Mouse (Mus musculus) liver, embryonic 16.5 days (tissue): ENCODE data around the gene Timm17b. TPM values are rescaled to one million over a fixed set of nuclear protein-coding genes. Genes with fewer than 3 reads are reported as not detected.
"Not testable (repeated sequence)": the region's sequence is repeated elsewhere in the genome, so short reads cannot be mapped to it uniquely, and the experiment has no call there.

ENCODE experiments used
- ATAC-seq: fragments of 200-750 bp; cut with Nextera tagmentation; 2 replicates; pipeline ENCODE4 v1.8.0; 2017; ENCODE audit warnings: low read depth, mild to moderate bottlenecking, moderate number of reproducible peaks, moderate library complexity
- H3K27ac ChIP-seq: fragments of 300-500 bp; sonication (generic); 2 replicates; pipeline ENCODE4 v1.5.1; 2014; ENCODE audit warnings: mild to moderate bottlenecking, low read length
- H3K27me3 ChIP-seq: fragments of 300-500 bp; sonication (generic); 2 replicates; pipeline ENCODE4 v1.6.1; 2014; ENCODE audit warnings: low read depth, low read length, mixed read lengths; ENCODE audit not compliant: control insufficient read depth, insufficient read depth
- H3K36me3 ChIP-seq: fragments of 300-500 bp; sonication (generic); 2 replicates; pipeline ENCODE4 v1.6.1; 2014; ENCODE audit warnings: mild to moderate bottlenecking; ENCODE audit not compliant: control insufficient read depth, insufficient read depth
- H3K4me1 ChIP-seq: fragments of 300-500 bp; sonication (generic); 2 replicates; pipeline ENCODE4 v1.6.1; 2014; ENCODE audit warnings: low read depth, low read length, mixed read lengths; ENCODE audit not compliant: control insufficient read depth
- H3K4me2 ChIP-seq: fragments of 300-500 bp; sonication (generic); 2 replicates; pipeline ENCODE4 v1.6.1; 2014; ENCODE audit warnings: low read depth, low read length, mixed read lengths
- H3K4me3 ChIP-seq: fragments of 300-500 bp; sonication (generic); 2 replicates; pipeline ENCODE4 v1.5.1; 2014; ENCODE audit warnings: low read depth, mild to moderate bottlenecking, low read length
- H3K9ac ChIP-seq: fragments of 300-500 bp; sonication (generic); 2 replicates; pipeline ENCODE4 v1.6.1; 2014; ENCODE audit warnings: low read depth, low read length
- H3K9me3 ChIP-seq: fragments of 300-500 bp; sonication (generic); replicated peaks from 2 replicates; pipeline ENCODE4 v1.6.1; 2016; ENCODE audit warnings: low read length; ENCODE audit not compliant: control insufficient read depth
- WGBS: fragments of 180-500 bp; shearing (Covaris S2); extraction: QIAGEN DNeasy Blood & Tissue Kit; methylation state at CpG from one replicate; pipeline ENCODE4 v1.1.7; 2014; ENCODE audit not compliant: insufficient replicate concordance; 5-methylcytosine and 5-hydroxymethylcytosine counted together
- polyA plus RNA-seq: library from polyadenylated mRNA; unstranded; fragments of >200 nt; fragmentation: Nextera tagmentation; extraction: Ambion mirVana; gene quantifications from 2 replicates; pipeline ENCODE4 v1.2.1, GENCODE M21; 2015

The Timm17b gene
- polyA plus RNA-seq, 1 experiment from 2014 or later, result 94.9 TPM

DNA sequence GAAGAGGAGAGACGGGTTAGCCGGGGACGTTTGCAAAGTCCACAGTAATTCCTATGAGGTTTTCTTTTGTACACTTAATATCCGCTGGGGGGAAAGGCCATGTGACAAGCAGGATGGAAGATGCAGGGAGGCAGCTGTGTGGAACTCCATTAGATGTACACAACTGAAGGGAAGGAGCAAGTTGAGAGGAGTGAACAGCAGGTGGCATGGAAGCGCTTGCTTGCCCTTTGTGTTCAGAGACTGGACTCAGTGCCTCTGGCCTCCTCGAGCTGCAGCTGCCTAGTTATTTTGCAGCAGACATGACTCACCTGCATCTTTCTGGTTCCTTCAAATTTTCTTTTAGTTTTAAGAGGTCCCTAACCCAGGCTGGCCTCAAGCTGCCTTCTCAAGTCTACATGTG lies 11.3 kb downstream of the Timm17b start:
- Histone ChIP-seq H3K4me2 (no peak overlapping the region), H3K9ac (no peak overlapping the region), H3K36me3 (no peaks in the 10 kb centered on the region), H3K4me3 (no peak overlapping the region), H3K27me3 (no peaks in the 10 kb centered on the region), H3K4me1 (no peaks in the 10 kb centered on the region), H3K27ac (no peak overlapping the region), H3K9me3 (no peaks in the 10 kb centered on the region)
- WGBS, result 49% methylated on average over 6 of the region's 6 CpGs
- ATAC-seq, result no peak

GRCm38 (mm10) chrX:7915669-7916068 lies 16.5 kb downstream of the Timm17b start:
- WGBS, result 18% methylated on average over 3 of the region's 3 CpGs
- H3K36me3 ChIP-seq, H3K4me1 ChIP-seq, H3K4me3 ChIP-seq, H3K9ac ChIP-seq, H3K9me3 ChIP-seq, ATAC-seq, H3K4me2 ChIP-seq, H3K27ac ChIP-seq: not testable (repeated sequence)
- peaks cover 19% of the 10 kb centered on the region for H3K27me3 ChIP-seq

DNA sequence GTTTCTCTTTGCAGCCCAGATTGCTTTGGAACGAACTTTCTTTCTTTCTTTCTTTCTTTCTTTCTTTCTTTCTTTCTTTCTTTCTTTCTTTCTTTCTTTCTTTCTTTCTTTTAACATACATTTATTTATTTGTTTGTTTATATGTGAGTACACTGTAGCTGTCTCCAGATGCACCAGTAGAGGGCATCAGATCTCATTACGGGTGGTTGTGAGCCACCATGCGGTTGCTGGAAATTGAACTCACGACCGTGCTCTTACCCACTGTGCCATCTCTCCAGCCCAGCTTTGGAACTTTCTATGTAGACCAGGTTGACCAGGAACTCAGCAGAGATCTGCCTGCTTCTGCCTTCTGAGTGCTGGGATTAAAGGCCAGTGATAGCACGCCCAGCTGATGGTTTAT lies 18.8 kb downstream of the Timm17b start:
- peaks cover 42% of the 10 kb centered on the region for H3K27me3 ChIP-seq
- H3K4me3 ChIP-seq, ATAC-seq, H3K9me3 ChIP-seq, H3K4me1 ChIP-seq, H3K36me3 ChIP-seq, H3K27ac ChIP-seq, H3K9ac ChIP-seq, H3K4me2 ChIP-seq: not testable (repeated sequence)
- WGBS, result 52% methylated on average over 6 of the region's 6 CpGs

DNA sequence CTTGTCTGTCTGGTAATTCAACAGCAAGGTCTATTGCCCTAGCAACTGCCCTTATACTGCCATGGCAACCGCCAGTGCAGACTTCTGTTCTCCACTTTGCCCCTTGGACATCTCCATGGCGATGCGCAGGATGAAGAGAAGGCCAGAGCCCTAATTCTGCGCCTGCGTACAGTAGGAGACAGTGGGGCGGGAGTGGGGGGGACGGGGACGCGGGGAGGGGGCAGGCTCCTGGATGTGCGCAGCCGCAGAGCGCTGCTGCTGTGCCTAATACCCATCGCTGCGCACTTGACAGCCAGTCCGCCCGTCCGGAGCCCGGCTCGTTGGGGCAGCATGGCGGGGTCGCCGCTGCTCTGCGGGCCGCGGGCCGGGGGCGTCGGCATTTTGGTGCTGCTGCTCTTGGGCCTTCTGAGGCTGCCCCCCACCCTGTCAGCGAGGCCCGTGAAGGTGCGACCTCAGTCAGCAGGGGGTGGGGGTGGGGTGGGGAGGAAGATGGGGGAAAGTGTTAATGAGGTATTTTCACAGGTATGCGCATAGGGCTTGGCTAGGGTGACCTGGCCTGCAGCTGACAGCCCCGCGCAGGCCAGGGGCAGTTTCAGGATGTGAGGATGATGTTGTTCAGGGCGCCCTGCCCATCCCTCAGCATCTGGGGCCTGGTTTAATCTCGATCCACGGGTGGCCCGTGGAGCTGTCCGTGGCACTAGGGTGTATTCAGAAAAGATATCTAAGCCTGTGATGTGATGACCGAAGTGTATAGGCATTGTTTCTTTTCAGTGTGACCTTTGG lies 20.6 kb downstream of the Timm17b start, which contains the start of gene Pcsk1n:
Gene Pcsk1n, plus strand, starts transcription at position 222 of the 783 bp plus-strand sequence.
- Histone ChIP-seq H3K4me3 (no peak within 1 kb of the TSS), H3K9me3 (no peaks in the 10 kb centered on the region), H3K4me1 (no peaks in the 10 kb centered on the region; the same call in 1 of the 2 replicates), H3K4me2 (no peak within 1 kb of the TSS), H3K36me3 (no peaks in the 10 kb centered on the region), H3K27me3 (peaks cover 61% of the 10 kb centered on the region), H3K27ac (no peak within 1 kb of the TSS), H3K9ac (no peak within 1 kb of the TSS)
- 17% methylated on average over 38 of the region's 40 CpGs for WGBS
- no peak for ATAC-seq

DNA sequence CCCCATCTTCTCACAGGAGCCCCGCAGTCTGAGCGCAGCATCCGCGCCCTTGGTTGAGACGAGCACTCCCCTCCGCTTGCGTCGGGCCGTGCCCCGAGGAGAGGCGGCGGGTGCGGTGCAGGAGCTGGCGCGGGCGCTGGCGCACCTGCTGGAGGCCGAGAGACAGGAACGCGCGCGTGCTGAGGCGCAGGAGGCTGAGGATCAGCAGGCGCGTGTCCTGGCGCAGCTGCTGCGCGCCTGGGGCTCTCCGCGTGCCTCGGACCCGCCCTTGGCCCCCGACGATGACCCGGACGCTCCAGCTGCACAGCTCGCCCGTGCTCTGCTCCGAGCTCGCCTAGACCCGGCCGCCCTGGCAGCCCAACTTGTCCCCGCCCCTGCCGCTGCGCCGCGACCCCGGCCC lies 22.9 kb downstream of the Timm17b start:
- 17% methylated on average over 47 of the region's 48 CpGs for WGBS
- ATAC-seq, result no peak
- Histone ChIP-seq H3K36me3 (no peaks in the 10 kb centered on the region), H3K4me1 (no peaks in the 10 kb centered on the region; the same call in 1 of the 2 replicates), H3K27me3 (peaks cover 76% of the 10 kb centered on the region), H3K27ac (no peak overlapping the region), H3K4me2 (peak overlapping the region; percentile 9; the same call in 1 of the 2 replicates), H3K9me3 (no peaks in the 10 kb centered on the region), H3K9ac (no peak overlapping the region), H3K4me3 (no peak overlapping the region)

DNA sequence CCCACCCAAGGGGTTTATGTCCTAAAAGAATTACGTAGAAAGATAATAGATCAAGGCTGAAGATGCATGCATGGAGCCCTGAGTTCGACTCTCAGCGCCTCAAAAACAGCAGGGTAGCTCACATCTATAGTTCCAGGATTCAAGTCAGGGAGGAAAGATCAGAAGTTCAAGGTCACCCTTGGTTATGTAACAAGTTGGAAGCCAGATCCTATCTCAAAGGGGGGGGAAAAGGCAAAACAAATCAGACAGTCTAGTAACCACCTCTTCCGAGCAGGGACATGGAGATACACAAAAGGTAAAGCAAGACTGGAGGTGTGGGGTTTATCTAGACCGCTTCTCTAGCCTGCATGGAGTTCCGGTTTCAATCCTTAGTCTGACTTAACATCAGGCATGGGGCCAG lies 27.1 kb downstream of the Timm17b start:
- no peaks in the 10 kb centered on the region; the same call in 1 of the 2 replicates for H3K4me1 ChIP-seq
- no peak overlapping the region for H3K27ac ChIP-seq
- no peak overlapping the region for H3K9ac ChIP-seq
- H3K27me3 ChIP-seq, result peaks cover 70% of the 10 kb centered on the region
- H3K36me3 ChIP-seq, result no peaks in the 10 kb centered on the region
- no peak overlapping the region for H3K4me2 ChIP-seq
- 55% methylated on average over 6 of the region's 6 CpGs for WGBS
- H3K9me3 ChIP-seq, result no peaks in the 10 kb centered on the region
- no peak for ATAC-seq
- no peak overlapping the region for H3K4me3 ChIP-seq

GRCm38 (mm10) chrX:7927116-7927515 lies 28.0 kb downstream of the Timm17b start:
- no peak overlapping the region for H3K9ac ChIP-seq
- no peak for ATAC-seq
- no peaks in the 10 kb centered on the region for H3K36me3 ChIP-seq
- no peak overlapping the region for H3K27ac ChIP-seq
- H3K4me2 ChIP-seq, result no peak overlapping the region
- no peak overlapping the region for H3K4me3 ChIP-seq
- H3K9me3 ChIP-seq, result no peaks in the 10 kb centered on the region
- H3K4me1 ChIP-seq, result no peaks in the 10 kb centered on the region; the same call in 1 of the 2 replicates
- 18% methylated on average over 10 of the region's 10 CpGs for WGBS
- peaks cover 61% of the 10 kb centered on the region for H3K27me3 ChIP-seq

GRCm38 (mm10) chrX:7928270-7928790 lies 29.2 kb downstream of the Timm17b start, which contains the start of gene Eras:
Gene Eras, minus strand, starts transcription at chrX:7928607.
- no peak within 1 kb of the TSS for H3K27ac ChIP-seq
- H3K4me3 ChIP-seq, result no peak within 1 kb of the TSS

GRCm38 (mm10) chrX:7936874-7937273 lies 37.7 kb downstream of the Timm17b start:
- no peaks in the 10 kb centered on the region for H3K9me3 ChIP-seq
- H3K36me3 ChIP-seq, result no peaks in the 10 kb centered on the region
- no peak for ATAC-seq
- H3K9ac ChIP-seq, result no peak overlapping the region
- no peaks in the 10 kb centered on the region for H3K27me3 ChIP-seq
- no peak overlapping the region for H3K27ac ChIP-seq
- H3K4me1 ChIP-seq, result no peaks in the 10 kb centered on the region
- WGBS, result 38% methylated on average over 11 of the region's 11 CpGs
- no peak overlapping the region for H3K4me2 ChIP-seq
- no peak overlapping the region for H3K4me3 ChIP-seq

More at GRCm38 (mm10) chrX:7928270-7928790, 29.2 kb downstream of the Timm17b start, which contains the start of gene Eras:
- H3K27me3 ChIP-seq, result peaks cover 49% of the 10 kb centered on the region
- WGBS, result 29% methylated on average over 17 of the region's 19 CpGs
- no peak for ATAC-seq
- H3K36me3 ChIP-seq, result no peaks in the 10 kb centered on the region
- H3K9ac ChIP-seq, result no peak within 1 kb of the TSS
- H3K9me3 ChIP-seq, result no peaks in the 10 kb centered on the region
- H3K4me2 ChIP-seq, result no peak within 1 kb of the TSS
- no peaks in the 10 kb centered on the region for H3K4me1 ChIP-seq
